Mouse (Mus musculus) CH12.LX (cell line): ENCODE data around the gene Ncor1. TPM values are rescaled to one million over a fixed set of nuclear protein-coding genes. Genes with fewer than 3 reads are reported as not detected.

ENCODE experiments used
- DNase-seq: peaks from one replicate; pipeline ENCODE4 v3.0.0-alpha.2; 2013; ENCODE audit errors: extremely low read depth
- H3K27ac ChIP-seq: 2 replicates; pipeline ENCODE4 v1.5.1; 2012; ENCODE audit warnings: low read depth, mild to moderate bottlenecking, control low read depth, moderate library complexity; ENCODE audit not compliant: insufficient read depth
- H3K27me3 ChIP-seq: replicated peaks from 2 replicates; pipeline ENCODE3; 2012; ENCODE audit warnings: inconsistent platforms
- H3K36me3 ChIP-seq, 2 experiments: replicated peaks in 1 of 2; 2 replicates each; pipeline versions ENCODE3 to v1.6.1; 2012; ENCODE audit warnings: inconsistent platforms in 1 of 2, low read length in 1 of 2, mild to moderate bottlenecking in 1 of 2, mixed read lengths in 1 of 2, moderate library complexity in 1 of 2; ENCODE audit not compliant: control insufficient read depth in 1 of 2, insufficient read depth in 1 of 2
- H3K4me1 ChIP-seq, 2 experiments: 2 replicates each; pipeline ENCODE4 v1.6.1; 2012; ENCODE audit warnings: inconsistent platforms in 1 of 2, moderate library complexity in 1 of 2; ENCODE audit not compliant: insufficient read depth in 2 of 2, control insufficient read depth in 1 of 2
- H3K4me2 ChIP-seq: 2 replicates; pipeline ENCODE4 v1.6.1; 2012; ENCODE audit warnings: low read depth, mild to moderate bottlenecking, control low read depth; ENCODE audit not compliant: poor library complexity, insufficient read depth, severe bottlenecking
- H3K4me3 ChIP-seq, 3 experiments: fragments of 150-350 bp in 1 of 3; sonication (generic) in 1 of 3; replicated peaks in 1 of 3; 2 replicates each; pipeline versions ENCODE3 to v1.5.1; 2011 to 2012; ENCODE audit warnings: low read depth in 2 of 3, low read length in 2 of 3, mild to moderate bottlenecking in 2 of 3, moderate library complexity in 2 of 3, control low read depth in 1 of 3, improper control_type of control experiment in 1 of 3, inconsistent platforms in 1 of 3, mixed read lengths in 1 of 3; ENCODE audit not compliant: poor library complexity in 1 of 3
- H3K79me2 ChIP-seq: replicated peaks from 2 replicates; pipeline ENCODE4 v1.6.1; 2012; ENCODE audit warnings: mild to moderate bottlenecking, moderate library complexity; ENCODE audit not compliant: control insufficient read depth, poor library complexity, insufficient read depth, severe bottlenecking; ENCODE audit errors: extremely low read depth
- H3K9ac ChIP-seq: 2 replicates; pipeline ENCODE4 v1.6.1; 2012; ENCODE audit warnings: low read depth, mild to moderate bottlenecking, control low read depth, moderate library complexity; ENCODE audit not compliant: insufficient read depth
- H3K9me3 ChIP-seq: replicated peaks from 2 replicates; pipeline ENCODE3; 2012; ENCODE audit warnings: low read length, inconsistent platforms, mixed read lengths
- CHD2 ChIP-seq: IDR thresholded peaks from 2 replicates; pipeline ENCODE4 v1.6.1; 2011; ENCODE audit warnings: low read length, improper control_type of control experiment
- E2F4 ChIP-seq: IDR thresholded peaks from 2 replicates; pipeline ENCODE4 v1.6.1; 2011; ENCODE audit warnings: low read depth, low read length, improper control_type of control experiment; ENCODE audit not compliant: insufficient replicate concordance
- ELF1 ChIP-seq: IDR thresholded peaks from 2 replicates; pipeline ENCODE4 v1.6.1; 2014; ENCODE audit warnings: low read depth, mild to moderate bottlenecking, inconsistent platforms, low read length, improper control_type of control experiment
- ETS1 ChIP-seq: conservative IDR thresholded peaks from 2 replicates; pipeline ENCODE4 v1.6.1; 2012; ENCODE audit warnings: low read depth, mild to moderate bottlenecking, inconsistent platforms, low read length, improper control_type of control experiment, moderate library complexity
- HCFC1 ChIP-seq: IDR thresholded peaks from 2 replicates; pipeline ENCODE4 v1.6.1; 2012; ENCODE audit warnings: low read depth, mild to moderate bottlenecking, inconsistent platforms, low read length, improper control_type of control experiment
- IRF4 ChIP-seq: IDR thresholded peaks from 2 replicates; pipeline ENCODE4 v1.6.1; 2014; ENCODE audit warnings: low read depth, mild to moderate bottlenecking, inconsistent platforms, low read length, improper control_type of control experiment
- JUND ChIP-seq: conservative IDR thresholded peaks from 2 replicates; pipeline ENCODE4 v1.6.1; 2011; ENCODE audit warnings: low read depth, low read length, improper control_type of control experiment
- KAT2A ChIP-seq: IDR thresholded peaks from 2 replicates; pipeline ENCODE4 v1.6.1; 2012; ENCODE audit warnings: low read length, improper control_type of control experiment, inconsistent platforms; ENCODE audit not compliant: insufficient replicate concordance
- MAX ChIP-seq: IDR thresholded peaks from 2 replicates; pipeline ENCODE4 v1.6.1; 2011; ENCODE audit warnings: low read length, improper control_type of control experiment
- MAZ ChIP-seq: IDR thresholded peaks from 2 replicates; pipeline ENCODE4 v1.6.1; 2012; ENCODE audit warnings: low read depth, mild to moderate bottlenecking, inconsistent platforms, low read length, improper control_type of control experiment, moderate library complexity
- MEF2A ChIP-seq: IDR thresholded peaks from 2 replicates; pipeline ENCODE4 v1.6.1; 2014; ENCODE audit warnings: low read depth, mild to moderate bottlenecking, inconsistent platforms, low read length, improper control_type of control experiment, borderline replicate concordance
- MXI1 ChIP-seq: IDR thresholded peaks from 2 replicates; pipeline ENCODE4 v1.6.1; 2011; ENCODE audit warnings: mild to moderate bottlenecking, low read depth, low read length, improper control_type of control experiment
- MYC ChIP-seq: IDR thresholded peaks from 2 replicates; pipeline ENCODE4 v1.6.1; 2011; ENCODE audit warnings: low read depth, mild to moderate bottlenecking, improper control_type of control experiment, low read length
- NELFE ChIP-seq: IDR thresholded peaks from 2 replicates; pipeline ENCODE4 v1.6.1; 2011; ENCODE audit warnings: low read depth, low read length, improper control_type of control experiment
- PAX5 ChIP-seq: IDR thresholded peaks from 2 replicates; pipeline ENCODE4 v1.6.1; 2012; ENCODE audit warnings: low read length, inconsistent platforms, mixed read lengths
- POLR2A ChIP-seq: IDR thresholded peaks from 2 replicates; pipeline ENCODE4 v1.6.1; 2011; ENCODE audit warnings: low read depth, mild to moderate bottlenecking, improper control_type of control experiment, low read length
- RAD21 ChIP-seq: IDR thresholded peaks from 2 replicates; pipeline ENCODE4 v1.6.1; 2011; ENCODE audit warnings: low read depth, mild to moderate bottlenecking, low read length, improper control_type of control experiment, moderate library complexity
- SIN3A ChIP-seq: IDR thresholded peaks from 2 replicates; pipeline ENCODE4 v1.6.1; 2012; ENCODE audit warnings: low read length, improper control_type of control experiment, inconsistent platforms
- SMC3 ChIP-seq: IDR thresholded peaks from 2 replicates; pipeline ENCODE4 v1.6.1; 2011; ENCODE audit warnings: low read depth, low read length, improper control_type of control experiment
- TBP ChIP-seq: conservative IDR thresholded peaks from 2 replicates; pipeline ENCODE4 v1.6.1; 2011; ENCODE audit warnings: low read depth, low read length, improper control_type of control experiment
- TCF12 ChIP-seq: IDR thresholded peaks from 2 replicates; pipeline ENCODE4 v1.6.1; 2014; ENCODE audit warnings: low read depth, mild to moderate bottlenecking, inconsistent platforms, low read length, improper control_type of control experiment
- UBTF ChIP-seq: IDR thresholded peaks from 2 replicates; pipeline ENCODE4 v1.6.1; 2012; ENCODE audit warnings: low read depth, mild to moderate bottlenecking, inconsistent platforms, low read length, improper control_type of control experiment, moderate library complexity
- USF1 ChIP-seq: IDR thresholded peaks from 2 replicates; pipeline ENCODE4 v1.6.1; 2014; ENCODE audit warnings: low read depth, mild to moderate bottlenecking, inconsistent platforms, low read length, improper control_type of control experiment
- USF2 ChIP-seq: conservative IDR thresholded peaks from 2 replicates; pipeline ENCODE4 v1.6.1; 2011; ENCODE audit warnings: low read depth, low read length, improper control_type of control experiment
- ZMIZ1 ChIP-seq: IDR thresholded peaks from 2 replicates; pipeline ENCODE4 v1.6.1; 2012; ENCODE audit warnings: low read depth, mild to moderate bottlenecking, inconsistent platforms, low read length, improper control_type of control experiment
- ZNF384 ChIP-seq: IDR thresholded peaks from 2 replicates; pipeline ENCODE4 v1.6.1; 2012; ENCODE audit warnings: low read depth, low read length, improper control_type of control experiment, inconsistent platforms
- dilution Hi-C: fragments of 300-500 bp; cut with MboI; formaldehyde crosslinking; loops from 2 replicates; pipeline ENCODE4 v1.14.3; 2020; ENCODE audit warnings: low sequenced_read_pairs; ENCODE audit not compliant: extremely low pct_unique_long_range_greater_than_20kb, extremely low pct_ligation_motif_present
- in situ Hi-C: fragments of 300-500 bp; cut with MboI; formaldehyde crosslinking; loops from 3 replicates; pipeline ENCODE4 v1.14.3; 2019; ENCODE audit warnings: low sequenced_read_pairs, low pct_ligation_motif_present, low pct_unique_long_range_greater_than_20kb, mixed read lengths
- polyA plus RNA-seq: library from polyadenylated mRNA; unstranded; fragments of >175 nt; gene quantifications from 2 replicates; pipeline ENCODE4 v1.2.1, GENCODE M21; 2012; ENCODE audit warnings: low read depth; ENCODE audit not compliant: insufficient read length
- total RNA-seq, 2 experiments: library from RNA; depleted of rRNA; stranded (reverse); fragments of 300-350 nt in 1 of 2; fragments of >200 nt in 1 of 2; gene quantifications; 2 replicates each; pipeline ENCODE4 v1.2.3; 2012 to 2014

The Ncor1 gene
- total and polyA plus RNA-seq, 3 experiments, result 76.3 to 232 (median 83.8) TPM

DNA sequence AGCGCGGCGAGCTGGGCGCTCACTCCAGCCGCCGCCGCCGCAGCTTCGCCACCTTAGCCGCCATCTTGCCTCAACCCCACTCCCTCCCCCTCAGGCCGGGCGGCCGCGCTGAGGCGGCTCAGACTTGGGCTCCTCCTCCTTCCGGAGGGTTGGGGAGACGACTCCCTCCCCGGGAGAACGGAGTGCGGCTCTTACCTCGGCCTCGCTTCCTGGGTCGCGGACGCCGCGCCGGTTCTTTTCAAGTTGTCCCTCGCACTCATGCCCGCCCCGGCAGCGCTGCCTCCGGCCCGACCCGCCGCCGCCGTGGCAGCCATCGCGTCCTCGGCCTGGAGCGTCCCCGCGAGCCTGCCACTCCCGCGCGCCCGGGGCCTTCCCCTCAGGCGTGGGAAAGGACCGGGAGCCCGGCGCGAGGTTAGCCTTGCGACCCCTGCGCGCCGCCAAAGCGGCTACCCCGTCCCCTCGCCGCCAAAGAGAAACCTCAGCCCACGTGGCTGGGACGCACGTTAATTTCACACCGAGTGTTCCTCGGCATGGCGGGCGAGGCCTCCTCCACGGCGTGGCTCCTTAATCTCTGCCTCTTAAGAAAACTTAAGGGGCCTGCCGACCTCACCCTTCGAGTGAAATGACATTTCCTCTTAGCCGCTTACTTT lies 975 bp downstream of the Ncor1 start (continued):
- TF ChIP-seq MAZ, result peak; percentile 96
- TF ChIP-seq CHD2, result peak; percentile 71
- TF ChIP-seq HCFC1, result peak; percentile 73
- no peak for TF ChIP-seq PAX5
- no peak for TF ChIP-seq SMC3
- TF ChIP-seq USF2, result no peak
- no peak for TF ChIP-seq JUND
- TF ChIP-seq MYC, result peak; percentile 68
- no peak for TF ChIP-seq ZNF384
- peak; percentile 98 for TF ChIP-seq ZMIZ1
- peak; percentile 99 for TF ChIP-seq NELFE
- TF ChIP-seq TBP, result peak; percentile 93
- no peak for TF ChIP-seq E2F4
- TF ChIP-seq POLR2A, result peak; percentile 99
- TF ChIP-seq ELF1, result peak; percentile 85
- no peak for TF ChIP-seq ETS1
- no peak for TF ChIP-seq USF1
- no peak for TF ChIP-seq RAD21
- TF ChIP-seq KAT2A, result 0 out of 2 replicates have a peak, but pooled peaks have one; percentile 62
- peak; percentile 92 for TF ChIP-seq MXI1
- TF ChIP-seq, all 38 proteins: peak for 19

GRCm38 (mm10) chr11:62456483-62457172 lies 1.7 kb downstream of the Ncor1 start:
- H3K79me2 ChIP-seq, result peaks cover 54% of the 10 kb centered on the region
- in situ Hi-C loops (no loop called here), dilution Hi-C loops (no loop called here)
- H3K27me3 ChIP-seq, result no peaks in the 10 kb centered on the region
- TF ChIP-seq PAX5 (no peak), HCFC1 (peak; percentile 32; the same call in 1 of the 2 replicates), ZMIZ1 (no peak), ZNF384 (peak; percentile 97), MAX (peak; percentile 58), TCF12 (peak; percentile 29; the same call in 1 of the 2 replicates), POLR2A (peak; percentile 65), UBTF (peak; percentile 85; the same call in 1 of the 2 replicates), MEF2A (no peak), SIN3A (peak; percentile 93), MAZ (peak; percentile 82; the same call in 1 of the 2 replicates), IRF4 (0 out of 2 replicates have a peak, but pooled peaks have one; percentile 12), TBP (peak; percentile 73; the same call in 1 of the 2 replicates)
- peak overlapping the region; percentile 96 for H3K9ac ChIP-seq
- H3K27ac ChIP-seq, result peak overlapping the region; percentile 82
- H3K4me1 ChIP-seq, result peaks cover 0 to 34% of the 10 kb centered on the region in 2 experiments; a peak in 3 of 4 replicates
- H3K4me3 ChIP-seq, result peak overlapping the region; percentile 82 to 98 (median 83)
- H3K4me2 ChIP-seq, result peak overlapping the region; percentile 95; the same call in 1 of the 2 replicates
- peak; percentile 74 for DNase-seq
- H3K9me3 ChIP-seq, result no peaks in the 10 kb centered on the region
- H3K36me3 ChIP-seq, result peaks cover 0 to 17% of the 10 kb centered on the region in 2 experiments
